Mouse (Mus musculus): Measurements from ENCODE around the gene Cntnap1. TPM values are rescaled to one million over a fixed set of nuclear protein-coding genes. Genes with fewer than 3 reads are reported as not detected.
A peak's percentile ranks its signal among the peaks of the same experiment; 100 is the strongest.

Cntnap1 gene
- polyA plus RNA-seq, 1 experiment, result 0.44 TPM

- Histone ChIP-seq H3K27ac (ENCODE audit: control insufficient read depth, insufficient read depth, low read depth, low read length) (no peak overlapping the region), H3K4me1 (ENCODE audit: control insufficient read depth, insufficient read depth, low read length) (peaks cover 9% of the 10 kb centered on the region), H3K4me3 (ENCODE audit: control insufficient read depth, low read depth, low read length) (no peak overlapping the region), H3K36me3 (ENCODE audit: control insufficient read depth, insufficient read depth, low read length) (no peaks in the 10 kb centered on the region), H3K27me3 (ENCODE audit: control insufficient read depth, insufficient read depth, low read length) (0 out of 2 replicates have a peak, but pooled peaks cover 3% of the 10 kb centered on the region)
- TF ChIP-seq POLR2A (IDR thresholded peaks at IDR 0.05; ENCODE audit: control insufficient read depth, low read depth, low read length), result no peak
- no peak for TF ChIP-seq CTCF (IDR thresholded peaks at IDR 0.05; ENCODE audit: control insufficient read depth, insufficient read depth, insufficient replicate concordance, low read depth, low read length)
These were observed 29.2 kb upstream of the Cntnap1 start for GRCm38 (mm10) chr11:101141088-101141487.

GRCm38 (mm10) chr11:101142215-101142967, 27.9 kb upstream of the Cntnap1 start:
- TF ChIP-seq CTCF (IDR thresholded peaks at IDR 0.05; ENCODE audit: control insufficient read depth, insufficient read depth, insufficient replicate concordance, low read depth, low read length) (no peak), POLR2A (IDR thresholded peaks at IDR 0.05; ENCODE audit: control insufficient read depth, low read depth, low read length) (no peak)
- H3K4me1 ChIP-seq (ENCODE audit: control insufficient read depth, insufficient read depth, low read length), result peaks cover 13% of the 10 kb centered on the region
- H3K36me3 ChIP-seq (ENCODE audit: control insufficient read depth, insufficient read depth, low read length), result no peaks in the 10 kb centered on the region
- 0 out of 2 replicates have a peak, but pooled peaks cover 3% of the 10 kb centered on the region for H3K27me3 ChIP-seq (ENCODE audit: control insufficient read depth, insufficient read depth, low read length)
- H3K4me3 ChIP-seq (ENCODE audit: control insufficient read depth, low read depth, low read length), result no peak overlapping the region
- no peak overlapping the region for H3K27ac ChIP-seq (ENCODE audit: control insufficient read depth, insufficient read depth, low read depth, low read length)

- TF ChIP-seq POLR2A (IDR thresholded peaks at IDR 0.05; ENCODE audit: control insufficient read depth, low read depth, low read length) (peak; percentile 35; the same call in 1 of the 2 replicates), CTCF (IDR thresholded peaks at IDR 0.05; ENCODE audit: control insufficient read depth, insufficient read depth, insufficient replicate concordance, low read depth, low read length) (no peak)
- peak overlapping the region; percentile 63 for H3K4me3 ChIP-seq (ENCODE audit: control insufficient read depth, low read depth, low read length)
- H3K27ac ChIP-seq (ENCODE audit: control insufficient read depth, insufficient read depth, low read depth, low read length), result no peak overlapping the region
- peaks cover 11% of the 10 kb centered on the region for H3K4me1 ChIP-seq (ENCODE audit: control insufficient read depth, insufficient read depth, low read length)
- H3K27me3 ChIP-seq (ENCODE audit: control insufficient read depth, insufficient read depth, low read length), result 0 out of 2 replicates have a peak, but pooled peaks cover 3% of the 10 kb centered on the region
- no peaks in the 10 kb centered on the region for H3K36me3 ChIP-seq (ENCODE audit: control insufficient read depth, insufficient read depth, low read length)
These were observed 26.7 kb upstream of the Cntnap1 start for GRCm38 (mm10) chr11:101143338-101144225.

GRCm38 (mm10) chr11:101146377-101146776, 23.9 kb upstream of the Cntnap1 start:
- H3K27ac ChIP-seq (ENCODE audit: control insufficient read depth, insufficient read depth, low read depth, low read length), result peak overlapping the region; percentile 74
- no peaks in the 10 kb centered on the region for H3K27me3 ChIP-seq (ENCODE audit: control insufficient read depth, insufficient read depth, low read length)
- H3K36me3 ChIP-seq (ENCODE audit: control insufficient read depth, insufficient read depth, low read length), result no peaks in the 10 kb centered on the region
- TF ChIP-seq POLR2A (IDR thresholded peaks at IDR 0.05; ENCODE audit: control insufficient read depth, low read depth, low read length), result peak; percentile 25; the same call in 1 of the 2 replicates
- no peak for TF ChIP-seq CTCF (IDR thresholded peaks at IDR 0.05; ENCODE audit: control insufficient read depth, insufficient read depth, insufficient replicate concordance, low read depth, low read length)
- no peak overlapping the region for H3K4me3 ChIP-seq (ENCODE audit: control insufficient read depth, low read depth, low read length)
- peaks cover 7% of the 10 kb centered on the region for H3K4me1 ChIP-seq (ENCODE audit: control insufficient read depth, insufficient read depth, low read length)

GRCm38 (mm10) chr11:101148751-101149150, 21.6 kb upstream of the Cntnap1 start:
- Histone ChIP-seq H3K36me3 (ENCODE audit: control insufficient read depth, insufficient read depth, low read length) (no peaks in the 10 kb centered on the region), H3K27me3 (ENCODE audit: control insufficient read depth, insufficient read depth, low read length) (no peaks in the 10 kb centered on the region), H3K4me3 (ENCODE audit: control insufficient read depth, low read depth, low read length) (no peak overlapping the region), H3K4me1 (ENCODE audit: control insufficient read depth, insufficient read depth, low read length) (peaks cover 6% of the 10 kb centered on the region), H3K27ac (ENCODE audit: control insufficient read depth, insufficient read depth, low read depth, low read length) (no peak overlapping the region)
- no peak for TF ChIP-seq CTCF (IDR thresholded peaks at IDR 0.05; ENCODE audit: control insufficient read depth, insufficient read depth, insufficient replicate concordance, low read depth, low read length)
- no peak for TF ChIP-seq POLR2A (IDR thresholded peaks at IDR 0.05; ENCODE audit: control insufficient read depth, low read depth, low read length)

- H3K4me3 ChIP-seq (ENCODE audit: control insufficient read depth, low read depth, low read length), result no peak overlapping the region
- TF ChIP-seq POLR2A (IDR thresholded peaks at IDR 0.05; ENCODE audit: control insufficient read depth, low read depth, low read length) (no peak), CTCF (IDR thresholded peaks at IDR 0.05; ENCODE audit: control insufficient read depth, insufficient read depth, insufficient replicate concordance, low read depth, low read length) (no peak)
- no peaks in the 10 kb centered on the region for H3K27me3 ChIP-seq (ENCODE audit: control insufficient read depth, insufficient read depth, low read length)
- H3K4me1 ChIP-seq (ENCODE audit: control insufficient read depth, insufficient read depth, low read length), result peaks cover 4% of the 10 kb centered on the region; the same call in 1 of the 2 replicates
- no peaks in the 10 kb centered on the region for H3K36me3 ChIP-seq (ENCODE audit: control insufficient read depth, insufficient read depth, low read length)
- H3K27ac ChIP-seq (ENCODE audit: control insufficient read depth, insufficient read depth, low read depth, low read length), result 0 out of 2 replicates have a peak overlapping the region, but pooled peaks have one; percentile 39
These were observed 20.9 kb upstream of the Cntnap1 start for GRCm38 (mm10) chr11:101149178-101150105.
